Mouse (Mus musculus): ENCODE results near the gene Fam192a. TPM values are rescaled to one million over a fixed set of nuclear protein-coding genes. Genes with fewer than 3 reads are reported as not detected.

Gene Fam192a
- 31.5 TPM for polyA plus RNA-seq (2014; fragmentation: Illumina TruSeq; extraction: RNeasy Lipid Tissue Mini Kit (QIAGEN cat#74804); ENCODE audit: low read depth, low replicate concordance)

DNA sequence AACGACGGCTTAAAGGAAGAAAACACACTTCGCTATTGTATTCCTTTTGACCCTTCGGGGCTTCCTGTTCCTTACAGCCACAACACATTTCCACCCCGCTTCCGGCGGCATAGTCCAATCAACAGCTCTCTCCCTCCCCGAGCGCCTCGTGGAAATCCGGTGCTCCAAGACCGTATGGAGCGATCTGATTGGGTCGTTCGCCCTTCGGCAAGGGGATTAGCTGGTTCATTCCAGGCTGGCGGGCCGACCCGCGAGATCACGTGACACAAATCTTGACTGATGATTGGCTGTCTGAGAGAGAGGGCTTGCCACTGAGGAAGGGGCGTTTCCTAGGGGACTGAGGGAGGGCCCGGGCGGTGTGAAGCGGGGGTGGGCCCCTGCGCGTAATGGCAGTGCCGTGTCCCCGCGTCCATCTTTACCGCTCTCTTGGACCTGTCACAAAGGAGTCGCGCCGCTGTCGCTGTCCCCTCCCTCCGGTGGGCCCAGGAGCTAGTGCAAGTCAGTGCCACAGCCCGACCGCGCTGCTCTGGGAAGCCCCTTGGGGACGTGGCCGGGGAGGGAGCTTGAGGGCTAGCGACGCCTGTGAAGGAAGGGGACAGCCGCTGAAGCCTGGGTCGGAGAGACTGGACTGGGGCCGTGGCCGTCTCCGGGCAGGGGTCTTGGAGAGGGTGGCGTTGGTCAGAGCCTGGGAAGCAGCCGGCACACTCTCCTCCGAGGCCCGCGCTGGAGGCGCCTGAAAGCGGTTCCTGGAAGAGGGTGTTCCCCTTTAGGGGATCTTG lies at the start of gene Fam192a, which contains the start of gene Rspry1:
Fam192a (minus strand) TSS at position 391 of the 779 bp plus-strand sequence.
Rspry1 (plus strand) TSS at position 331 of the 779 bp plus-strand sequence.

DNA sequence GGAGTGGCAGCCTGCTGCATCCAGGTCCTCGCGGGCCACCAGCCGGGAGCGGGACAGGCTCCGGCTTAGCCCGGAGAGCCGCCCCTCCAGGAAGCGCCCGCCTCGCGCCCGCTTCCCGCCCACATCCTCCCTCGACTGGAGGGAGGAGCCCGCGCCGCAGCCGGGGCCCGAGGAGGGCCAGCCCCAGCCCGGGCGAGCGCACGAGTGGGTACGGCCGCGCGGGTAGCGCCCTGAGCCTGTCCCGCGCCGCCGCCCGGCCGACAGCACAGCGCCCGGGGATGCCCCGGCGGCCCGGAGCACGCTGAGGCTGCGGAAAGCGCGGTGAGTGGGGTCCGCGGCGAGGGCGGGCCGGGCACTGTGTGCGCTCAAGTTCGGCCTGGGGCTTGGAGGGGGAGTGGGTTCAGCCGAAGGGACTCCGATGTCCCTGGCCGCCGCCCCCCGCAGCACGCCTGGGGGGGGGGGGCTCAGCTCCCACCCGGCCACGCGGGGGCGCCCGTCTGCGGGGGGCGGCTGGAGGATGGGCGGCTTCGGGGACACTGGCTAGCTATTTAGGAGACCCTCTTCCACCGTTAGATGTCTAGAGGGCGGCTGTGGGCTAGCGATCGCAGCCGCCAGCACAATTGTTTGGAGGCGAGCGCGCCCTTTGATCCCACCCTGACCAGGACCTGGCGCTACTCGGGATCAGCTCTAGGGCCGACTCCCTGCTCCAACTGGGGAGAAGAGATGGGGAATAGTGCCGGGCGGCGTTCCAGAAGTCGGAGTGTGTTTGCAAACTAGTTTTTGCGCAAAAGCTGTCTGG lies 68.7 kb downstream of the Fam192a start, which contains the start of gene Cpne2:
Cpne2 (plus strand) TSS at position 118 of the 799 bp plus-strand sequence.

Other genes with a start within 250 kb of the Fam192a start
- gene Herpud1, start 215.6 kb downstream of the Fam192a start, polyA plus RNA-seq (2014; fragmentation: Illumina TruSeq; extraction: RNeasy Lipid Tissue Mini Kit (QIAGEN cat#74804); ENCODE audit: low read depth, low replicate concordance): 131 TPM
- 12.3 TPM for gene Nlrc5, start 167.6 kb downstream of the Fam192a start, polyA plus RNA-seq (2014; fragmentation: Illumina TruSeq; extraction: RNeasy Lipid Tissue Mini Kit (QIAGEN cat#74804); ENCODE audit: low read depth, low replicate concordance)
- gene Cpne2, start 69.0 kb downstream of the Fam192a start, polyA plus RNA-seq (2014; fragmentation: Illumina TruSeq; extraction: RNeasy Lipid Tissue Mini Kit (QIAGEN cat#74804); ENCODE audit: low read depth, low replicate concordance): 29.3 TPM
- 13.9 TPM for gene Rspry1, start 60 bp downstream of the Fam192a start, polyA plus RNA-seq (2014; fragmentation: Illumina TruSeq; extraction: RNeasy Lipid Tissue Mini Kit (QIAGEN cat#74804); ENCODE audit: low read depth, low replicate concordance)
- gene Arl2bp, start 64.6 kb upstream of the Fam192a start, polyA plus RNA-seq (2014; fragmentation: Illumina TruSeq; extraction: RNeasy Lipid Tissue Mini Kit (QIAGEN cat#74804); ENCODE audit: low read depth, low replicate concordance): 50.6 TPM
- 8.6 TPM for gene Pllp, start 94.3 kb upstream of the Fam192a start, polyA plus RNA-seq (2014; fragmentation: Illumina TruSeq; extraction: RNeasy Lipid Tissue Mini Kit (QIAGEN cat#74804); ENCODE audit: low read depth, low replicate concordance)
- gene Ccl22, start 143.6 kb upstream of the Fam192a start, polyA plus RNA-seq (2014; fragmentation: Illumina TruSeq; extraction: RNeasy Lipid Tissue Mini Kit (QIAGEN cat#74804); ENCODE audit: low read depth, low replicate concordance): 1.3 TPM
- 27.2 TPM for gene Cx3cl1, start 170.0 kb upstream of the Fam192a start, polyA plus RNA-seq (2014; fragmentation: Illumina TruSeq; extraction: RNeasy Lipid Tissue Mini Kit (QIAGEN cat#74804); ENCODE audit: low read depth, low replicate concordance)
- 5.1 TPM for gene Ccl17, start 208.5 kb upstream of the Fam192a start, polyA plus RNA-seq (2014; fragmentation: Illumina TruSeq; extraction: RNeasy Lipid Tissue Mini Kit (QIAGEN cat#74804); ENCODE audit: low read depth, low replicate concordance)
- gene Coq9, start 236.3 kb upstream of the Fam192a start, polyA plus RNA-seq (2014; fragmentation: Illumina TruSeq; extraction: RNeasy Lipid Tissue Mini Kit (QIAGEN cat#74804); ENCODE audit: low read depth, low replicate concordance): 75.3 TPM
- 24.9 TPM for gene Ciapin1, start 236.4 kb upstream of the Fam192a start, polyA plus RNA-seq (2014; fragmentation: Illumina TruSeq; extraction: RNeasy Lipid Tissue Mini Kit (QIAGEN cat#74804); ENCODE audit: low read depth, low replicate concordance)

All from adipose tissue, adult 10 weeks (tissue).